Mouse (Mus musculus) heart, postnatal 4 days (tissue): ENCODE results near the gene Tpbpb. TPM values are rescaled to one million over a fixed set of nuclear protein-coding genes. Genes with fewer than 3 reads are reported as not detected.
"Not testable (repeated sequence)": the region's sequence is repeated elsewhere in the genome, so short reads cannot be mapped to it uniquely, and the experiment has no call there.

Experiments used
- DNase-seq: peaks from one replicate; pipeline ENCODE4 v3.0.0; 2021
- total RNA-seq, 2 experiments: library from RNA; stranded (reverse); gene quantifications; 2 replicates each; pipeline ENCODE4 v1.2.3; 2021

Tpbpb gene
- total RNA-seq: not detected

DNA sequence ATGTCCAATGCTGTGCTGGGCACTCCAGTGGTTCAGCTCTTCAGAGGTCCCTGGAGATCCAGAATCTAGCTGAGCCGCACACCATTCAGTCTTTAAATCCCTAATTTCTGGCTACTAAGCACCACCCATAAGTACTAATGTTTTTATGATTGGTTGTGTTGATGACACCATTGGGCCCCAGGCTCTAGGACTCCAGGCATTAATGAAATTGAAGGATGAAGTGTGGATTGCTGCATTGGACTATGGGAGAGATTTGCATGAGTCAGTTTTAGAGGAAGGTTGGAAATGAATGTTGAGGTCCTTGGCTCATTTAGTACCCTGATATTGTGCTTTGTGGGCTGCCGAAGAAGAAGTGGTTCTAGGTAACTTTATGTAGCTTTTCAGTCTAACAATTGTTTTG is at the start of gene Tpbpb:
Gene Tpbpb (minus strand): TSS at position 101 of the 400 bp plus-strand sequence.
- not testable (repeated sequence) for DNase-seq

- not testable (repeated sequence) for DNase-seq
These were observed 37.2 kb upstream of the Tpbpb start, which contains the start of gene Tpbpa for GRCm38 (mm10) chr13:60941884-60942283. Gene Tpbpa, minus strand, starts transcription at chr13:60941984.

DNA sequence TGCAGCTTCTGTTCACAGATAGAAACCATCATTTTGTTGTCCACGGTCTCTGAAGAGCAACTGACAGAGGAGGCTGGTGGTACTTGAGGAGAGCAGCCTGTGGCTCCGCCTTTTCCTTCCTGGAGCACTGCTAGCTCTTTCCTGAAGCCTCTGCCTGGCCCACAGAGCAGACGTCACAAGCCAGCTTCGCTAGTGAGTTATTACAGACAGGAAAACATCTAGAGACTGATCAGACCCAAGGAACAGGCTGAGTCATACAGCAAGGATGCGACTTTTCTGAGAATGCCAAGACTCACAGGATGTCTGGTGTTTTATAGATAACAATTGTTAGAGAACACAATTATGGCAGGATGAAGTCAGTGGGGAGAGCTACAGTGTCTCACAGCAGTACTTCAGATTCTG is 31.8 kb upstream of the Tpbpb start, which contains the start of the genes Gm49391 and Ctla2a:
Gene Gm49391 (minus strand): TSS at position 72 of the 402 bp plus-strand sequence.
Gene Ctla2a (minus strand): TSS at position 126 of the 402 bp plus-strand sequence.
- peak; percentile 56 for DNase-seq

GRCm38 (mm10) chr13:60935490-60935889 is 30.8 kb upstream of the Tpbpb start, which contains the start of gene Gm49393:
Gene Gm49393, minus strand, starts transcription at chr13:60935590.
- DNase-seq: not testable (repeated sequence)

DNA sequence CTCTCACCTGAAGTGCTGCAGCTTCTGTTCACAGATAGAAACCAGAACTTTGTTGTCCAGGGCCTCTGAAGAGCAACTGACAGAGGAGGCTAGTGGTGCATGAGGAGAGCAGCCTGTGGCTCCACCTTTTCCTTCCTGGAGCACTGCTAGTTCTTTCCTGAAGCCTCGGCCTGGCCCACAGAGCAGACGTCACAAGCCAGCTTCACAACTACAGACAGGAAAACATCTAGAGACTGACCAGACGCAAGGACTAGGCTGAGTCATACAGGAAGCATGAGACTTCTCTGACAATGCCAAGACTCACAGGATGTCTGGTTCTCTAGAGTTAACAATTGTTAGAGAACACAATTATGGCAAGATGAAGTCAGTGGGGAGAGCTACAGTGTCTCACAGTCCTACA is 7.4 kb downstream of the Tpbpb start, which contains the start of gene Ctla2b:
Gene Ctla2b (minus strand): TSS at position 120 of the 400 bp plus-strand sequence.
- DNase-seq: peak; percentile 64

- DNase-seq: not testable (repeated sequence)
These were observed 7.9 kb downstream of the Tpbpb start, which contains the start of gene Gm49392 for GRCm38 (mm10) chr13:60896794-60897193. Gene Gm49392, minus strand, starts transcription at chr13:60896894.

GRCm38 (mm10) chr13:60895406-60896160 is 9.1 kb downstream of the Tpbpb start:
- DNase-seq: no peak

- DNase-seq: no peak
These were observed 12.4 kb downstream of the Tpbpb start for GRCm38 (mm10) chr13:60892301-60892700.

DNA sequence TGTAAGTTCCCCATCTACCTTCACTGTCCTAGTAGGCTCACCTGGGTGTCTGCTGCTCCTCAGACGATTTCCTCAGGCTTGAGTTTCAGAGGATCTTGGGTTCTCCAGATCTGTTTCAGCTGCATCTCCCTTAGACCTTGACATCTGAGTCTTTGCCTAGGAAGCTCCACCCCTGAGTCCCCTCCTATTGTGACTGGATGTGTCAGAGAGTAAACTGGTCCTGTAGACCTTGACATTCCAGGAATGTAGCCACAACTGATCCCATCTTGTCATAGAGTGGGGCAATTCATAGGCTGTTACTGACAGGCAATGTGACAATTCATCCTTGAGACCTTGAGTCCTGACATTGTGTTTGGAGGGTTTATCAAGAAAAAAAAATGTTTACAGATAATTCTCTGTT is 40.4 kb downstream of the Tpbpb start, which contains the start of gene 4930486L24Rik:
Gene 4930486L24Rik (minus strand): TSS at position 195 of the 400 bp plus-strand sequence.
- no peak for DNase-seq

Other genes with a start within 250 kb of the Tpbpb start
- gene BC051665, start 118.5 kb downstream of the Tpbpb start, total RNA-seq: not detected
- not detected for gene Ctsll3, start 102.0 kb downstream of the Tpbpb start, total RNA-seq
- not detected for gene 4930486L24Rik, start 40.4 kb downstream of the Tpbpb start, total RNA-seq
- gene Gm49392, start 8.0 kb downstream of the Tpbpb start, total RNA-seq: 1 to 10 TPM in 1 of 2 experiments, under 1 TPM in 1; 0.68 to 1.2 TPM
- gene Ctla2b, start 7.4 kb downstream of the Tpbpb start, total RNA-seq: 1 to 10 TPM; 6.1 to 7.2 TPM
- gene Gm49393, start 30.7 kb upstream of the Tpbpb start, total RNA-seq: 1 to 10 TPM in 1 of 2 experiments, not detected in 1; 1.1 TPM
- 1 to 10 TPM; 1.8 to 3.6 TPM for gene Gm49391, start 31.7 kb upstream of the Tpbpb start, total RNA-seq
- 100 to 1,000 TPM; 106 to 123 TPM for gene Ctla2a, start 31.7 kb upstream of the Tpbpb start, total RNA-seq
- not detected for gene Tpbpa, start 37.1 kb upstream of the Tpbpb start, total RNA-seq
- gene Ctsj, start 101.1 kb upstream of the Tpbpb start, total RNA-seq: not detected
- not detected for gene Ctsq, start 135.8 kb upstream of the Tpbpb start, total RNA-seq